Mouse (Mus musculus) T-cell, adult 2 months (primary cell): ENCODE data around the gene Krt8.
"Not testable (repeated sequence)": the region's sequence is repeated elsewhere in the genome, so short reads cannot be mapped to it uniquely, and the experiment has no call there.

Source experiments
- DNase-seq: peaks from one replicate; pipeline ENCODE4 v3.0.0; 2022; ENCODE audit warnings: low spot score

Krt8 gene

DNA sequence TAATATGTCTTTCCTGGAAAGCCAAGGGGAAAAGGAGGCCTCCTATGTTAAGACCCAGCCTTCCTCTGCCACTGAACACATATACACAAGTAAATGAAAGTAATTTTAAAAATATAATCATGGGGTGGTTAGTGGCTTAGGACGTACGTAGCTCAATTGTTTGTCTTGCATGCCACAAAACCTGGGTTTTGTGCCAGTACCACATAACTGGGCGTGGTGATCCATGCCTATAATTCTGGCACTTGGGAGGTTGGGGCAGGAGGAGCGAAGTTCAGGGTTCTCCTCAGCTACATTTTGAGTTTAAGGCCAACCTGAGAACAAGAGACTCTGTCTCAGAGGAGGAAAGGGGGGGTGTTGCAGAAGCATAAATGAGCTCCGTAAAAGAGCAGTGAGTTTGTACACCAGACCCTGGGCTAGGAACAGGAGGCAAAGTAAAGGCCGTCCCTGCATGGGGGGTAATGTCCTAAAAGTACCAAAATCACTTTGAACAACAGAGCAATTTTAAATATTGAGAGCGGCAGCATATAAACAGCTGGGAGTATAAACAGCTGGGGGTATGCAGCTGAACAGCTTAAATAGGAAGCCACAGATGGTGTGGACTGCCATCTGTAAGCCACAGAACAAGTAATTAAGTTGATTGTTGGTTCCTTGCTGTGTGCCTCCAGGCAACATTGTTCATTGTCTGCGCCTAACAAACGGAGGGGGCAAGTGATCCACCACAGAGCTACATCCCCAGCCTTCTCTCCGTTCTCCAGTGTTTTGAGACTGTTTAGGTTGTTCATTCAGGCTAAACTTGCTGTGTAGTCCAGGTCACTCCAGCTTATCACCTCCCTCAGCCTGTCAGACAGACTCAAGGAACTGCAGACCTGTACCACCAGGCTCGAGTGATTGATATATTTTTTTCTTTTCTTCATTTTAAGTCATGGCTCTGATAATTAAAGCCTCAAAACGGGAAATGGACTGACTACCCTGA, 3.1 kb upstream of the Krt8 start:
- no peak for DNase-seq

DNA sequence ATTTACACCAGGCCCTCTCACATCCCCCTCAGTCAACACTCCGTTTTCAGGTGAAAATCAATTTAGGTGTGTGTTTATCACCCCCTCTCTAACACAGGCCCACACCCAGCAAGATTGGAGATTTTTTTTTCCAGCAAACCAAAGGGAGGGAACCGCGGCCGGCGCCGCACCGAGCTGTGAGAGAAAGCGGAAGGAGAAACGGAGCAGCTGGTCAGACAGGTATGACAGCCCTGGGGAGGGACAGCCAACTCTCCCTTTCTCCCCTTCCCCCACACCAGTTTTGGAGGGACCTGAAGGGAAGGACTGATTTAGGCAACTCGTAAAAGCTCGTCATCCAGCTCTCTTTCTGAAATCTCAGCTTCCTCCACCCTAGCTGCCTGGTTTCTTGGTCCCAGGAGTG, 2.0 kb upstream of the Krt8 start:
- no peak for DNase-seq

DNA sequence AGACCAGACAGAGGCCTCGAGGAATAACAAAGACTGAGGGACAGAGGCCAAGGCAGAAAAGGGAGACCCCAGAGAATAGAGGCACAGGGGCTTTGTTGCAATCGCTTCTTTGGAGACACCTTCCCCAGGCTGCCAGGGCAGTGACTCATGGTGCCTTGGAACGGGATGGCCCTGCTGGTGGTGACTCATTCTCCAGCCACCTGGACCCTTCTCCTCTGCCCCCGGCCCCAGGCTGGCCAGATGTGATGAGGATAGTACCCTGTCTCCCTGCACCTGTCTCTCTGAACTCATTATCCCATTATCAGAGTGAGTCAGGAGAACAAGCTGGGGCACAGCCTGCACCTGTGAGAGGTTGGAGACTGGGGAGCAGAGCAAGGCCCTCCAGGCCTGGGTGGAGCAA, 1.0 kb upstream of the Krt8 start:
- no peak for DNase-seq

DNA sequence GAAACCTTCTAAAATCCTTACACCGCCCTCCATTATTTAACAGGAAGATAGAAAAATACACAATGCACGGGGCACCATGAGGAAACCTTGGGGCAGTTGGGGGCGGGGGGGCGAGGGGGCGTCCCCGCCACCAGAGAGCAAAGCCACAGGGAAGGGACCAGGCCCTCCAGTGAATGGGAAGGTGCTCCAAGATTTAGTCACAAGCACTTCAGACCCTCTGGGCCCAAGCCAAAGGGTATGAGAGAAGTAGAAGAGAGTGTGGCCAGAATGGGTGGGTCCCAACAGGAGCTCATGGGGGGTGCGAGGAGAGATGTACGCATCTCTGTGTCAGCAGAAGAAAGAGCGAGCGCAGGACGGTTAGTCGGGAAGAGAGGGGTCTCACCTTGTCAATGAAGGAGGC, 766 bp downstream of the Krt8 start:
- no peak for DNase-seq

DNA sequence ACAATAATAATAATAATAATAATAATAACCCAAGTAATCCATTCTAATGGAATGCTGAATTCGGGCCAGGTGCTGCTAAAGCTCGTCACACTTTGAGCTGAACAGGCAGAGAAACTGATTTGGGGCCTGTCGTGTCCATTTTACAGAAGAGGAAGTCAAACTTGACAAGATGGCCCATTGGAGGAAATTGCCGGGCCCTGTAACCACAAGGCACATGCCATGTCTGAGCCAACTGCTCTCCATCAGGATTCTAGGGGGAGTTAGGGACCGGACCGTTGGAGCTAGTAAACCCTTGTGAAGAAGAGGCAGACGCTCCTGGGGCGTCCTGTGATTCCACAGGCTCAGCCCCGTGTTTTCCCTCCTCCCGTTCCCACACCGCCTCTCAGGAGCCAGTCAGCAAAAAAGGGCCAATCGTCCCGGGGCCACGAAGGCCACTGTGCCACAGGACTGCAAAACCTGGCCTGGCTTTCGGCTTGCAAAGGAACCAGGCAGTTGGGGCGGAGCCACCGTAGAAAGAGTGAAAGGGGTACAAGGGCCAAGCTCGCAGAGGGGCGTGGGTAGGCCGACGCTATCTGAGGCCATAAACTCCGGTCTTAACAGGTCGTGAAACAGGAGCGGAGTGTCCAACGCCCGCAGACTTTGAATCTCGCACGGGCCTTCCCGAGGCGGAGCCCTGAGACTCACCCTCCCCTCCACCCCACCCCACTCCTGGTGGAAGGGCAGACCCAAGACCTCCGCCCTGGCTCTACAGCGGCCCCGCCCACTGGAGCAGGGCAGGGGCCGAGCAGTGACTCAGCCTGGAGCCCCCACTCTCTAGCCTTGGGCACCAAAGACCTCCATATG, 1.4 kb downstream of the Krt8 start:
- no peak for DNase-seq

DNA sequence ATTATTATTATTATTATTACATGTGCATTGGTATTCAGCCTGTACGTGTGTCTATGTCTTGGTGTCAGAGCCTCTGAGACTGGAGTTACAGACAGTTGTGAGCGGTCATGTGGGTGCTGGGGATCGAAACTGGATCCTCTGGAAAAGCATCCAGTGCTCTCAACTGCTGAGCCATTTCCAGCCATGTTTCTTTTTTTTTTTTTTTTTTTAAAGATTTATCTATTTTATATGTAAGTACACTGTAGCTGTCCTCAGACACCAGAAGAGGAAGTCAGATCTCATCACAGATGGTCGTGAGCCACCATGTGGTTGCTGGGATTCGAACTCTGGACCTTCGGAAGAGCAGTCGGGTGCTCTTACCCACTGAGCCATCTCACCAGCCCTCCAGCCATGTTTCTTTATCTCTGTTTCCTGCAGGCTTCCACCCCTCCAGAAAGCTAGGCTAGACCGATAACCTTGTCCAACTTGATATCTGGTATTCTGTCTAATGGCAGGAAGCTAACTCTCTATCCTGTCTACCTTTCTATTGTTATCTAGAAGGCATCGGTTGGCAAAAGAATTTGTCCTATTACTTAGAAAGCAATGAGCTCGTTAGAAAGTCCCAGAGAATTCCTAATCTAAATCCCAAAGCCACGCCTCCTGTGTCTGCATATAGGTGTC, 4.5 kb downstream of the Krt8 start:
- DNase-seq, result no peak

DNA sequence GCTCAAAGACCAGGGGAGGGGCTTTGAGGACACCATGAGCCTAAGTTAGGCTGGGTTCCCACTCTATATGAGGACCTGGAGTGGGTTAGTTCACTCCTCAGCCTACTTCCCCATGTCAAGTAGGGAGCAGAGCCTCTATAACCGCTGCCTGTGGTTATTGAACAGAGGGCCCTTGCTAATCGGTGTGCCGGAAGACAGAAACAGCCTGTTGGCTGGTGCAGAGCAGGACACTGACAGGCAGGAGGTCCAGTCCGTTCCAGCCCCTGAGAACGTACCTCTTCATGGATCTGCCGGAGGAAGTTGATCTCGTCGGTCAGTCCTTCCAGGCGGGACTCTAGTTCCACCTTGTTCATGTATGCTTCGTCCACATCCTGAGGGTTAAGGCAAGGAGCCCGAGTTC, 5.1 kb downstream of the Krt8 start:
- no peak for DNase-seq

DNA sequence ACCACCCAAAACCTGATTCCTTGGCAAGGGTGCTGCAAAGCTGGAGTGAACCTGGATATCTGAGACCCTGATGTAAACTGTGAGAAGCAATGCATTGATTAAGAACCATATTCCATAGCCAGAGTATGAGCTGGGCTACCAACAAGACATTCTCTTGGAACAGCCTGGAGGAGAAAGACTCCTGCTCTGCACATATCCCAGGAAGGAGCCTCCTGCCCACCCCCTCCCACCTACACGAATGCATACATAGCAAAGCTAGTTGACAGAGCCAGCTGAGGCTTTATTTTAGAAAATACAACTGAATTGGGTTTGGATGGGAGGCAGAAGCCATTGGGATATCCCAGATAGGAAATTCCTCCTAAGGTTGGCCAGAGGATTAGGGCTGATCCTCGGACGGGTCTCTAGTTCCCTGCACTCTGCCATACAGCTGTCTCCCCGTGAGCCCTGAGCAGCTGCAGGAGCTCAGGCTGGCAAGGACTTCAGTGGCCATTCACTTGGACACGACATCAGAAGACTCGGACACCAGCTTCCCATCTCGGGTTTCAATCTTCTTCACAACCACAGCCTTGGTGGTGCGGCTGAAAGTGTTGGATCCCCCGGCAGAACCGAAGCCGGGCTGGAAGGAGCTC, 7.7 kb downstream of the Krt8 start:
- not testable (repeated sequence) for DNase-seq

DNA sequence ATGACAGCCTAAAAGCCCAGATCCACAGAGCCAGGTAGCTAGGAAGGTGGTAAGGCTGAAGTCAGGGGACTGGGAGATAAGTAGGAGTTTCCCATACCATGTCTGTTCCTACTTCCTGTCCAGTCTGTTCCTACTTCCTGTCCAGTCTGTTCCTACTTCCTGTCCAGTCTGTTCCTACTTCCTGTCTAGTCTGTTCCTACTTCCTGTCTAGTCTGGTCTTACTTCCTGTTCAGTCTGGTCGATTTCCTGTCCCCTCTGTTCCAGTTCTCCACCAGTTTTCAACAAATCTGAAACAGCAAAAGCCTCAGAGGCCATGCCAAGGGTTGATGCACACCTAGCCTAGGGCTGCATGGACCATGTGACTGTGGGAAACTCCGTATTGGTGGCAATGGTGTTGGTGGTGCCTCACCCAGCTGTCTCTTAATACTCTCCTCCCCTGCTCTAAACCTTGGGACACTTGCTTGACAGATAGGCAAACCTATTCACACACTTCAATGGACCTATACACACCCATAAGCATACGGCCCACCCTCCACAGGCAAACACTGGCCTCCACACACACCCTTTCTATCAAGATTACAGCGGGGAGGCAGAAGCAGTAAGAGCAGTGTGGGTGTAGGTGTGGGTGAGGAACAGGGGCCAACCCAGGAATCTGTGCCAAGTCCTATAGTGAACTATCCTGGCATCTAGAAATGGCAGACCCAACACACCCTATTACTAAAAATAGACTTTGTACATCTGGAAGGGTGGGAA, 8.6 kb downstream of the Krt8 start:
- no peak for DNase-seq

DNA sequence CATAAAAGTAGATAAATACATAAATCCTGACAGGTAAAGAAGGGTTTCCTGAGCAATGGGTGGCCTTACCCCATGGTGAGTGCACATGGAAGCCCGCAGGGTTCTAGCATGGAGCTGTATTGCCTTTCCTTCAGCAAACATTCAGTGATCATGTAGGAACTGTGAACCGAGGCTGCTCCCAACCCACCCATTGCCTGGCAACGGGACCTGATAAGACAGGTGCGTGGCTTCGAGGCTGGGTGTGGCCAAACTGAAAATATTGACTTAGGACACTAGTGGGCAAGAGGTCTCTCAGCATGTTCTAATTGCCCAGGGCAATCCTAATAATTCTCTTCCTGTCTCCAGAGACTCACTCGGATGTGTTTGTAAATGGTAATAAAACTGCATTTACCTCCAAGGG, 9.9 kb downstream of the Krt8 start:
- DNase-seq, result no peak

DNA sequence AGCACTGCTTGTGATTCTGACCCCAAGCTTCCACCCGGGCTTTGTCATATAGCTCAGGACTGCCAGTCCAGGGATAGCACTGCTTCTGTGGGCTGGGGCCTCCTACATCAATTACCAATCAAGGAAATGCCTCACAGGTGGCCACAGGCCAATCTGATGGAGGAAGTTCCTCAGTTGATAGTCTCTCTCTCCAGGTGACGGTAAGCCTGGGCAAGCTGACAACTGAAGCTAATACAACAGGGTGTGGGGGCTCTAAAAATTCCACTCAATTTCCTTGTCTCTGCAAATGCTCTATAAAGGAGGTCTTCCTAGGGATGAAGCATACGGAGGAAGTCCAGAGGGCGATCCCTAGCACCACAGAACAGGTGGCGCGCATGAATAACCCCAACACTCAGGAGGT, 13.3 kb downstream of the Krt8 start:
- no peak for DNase-seq

DNA sequence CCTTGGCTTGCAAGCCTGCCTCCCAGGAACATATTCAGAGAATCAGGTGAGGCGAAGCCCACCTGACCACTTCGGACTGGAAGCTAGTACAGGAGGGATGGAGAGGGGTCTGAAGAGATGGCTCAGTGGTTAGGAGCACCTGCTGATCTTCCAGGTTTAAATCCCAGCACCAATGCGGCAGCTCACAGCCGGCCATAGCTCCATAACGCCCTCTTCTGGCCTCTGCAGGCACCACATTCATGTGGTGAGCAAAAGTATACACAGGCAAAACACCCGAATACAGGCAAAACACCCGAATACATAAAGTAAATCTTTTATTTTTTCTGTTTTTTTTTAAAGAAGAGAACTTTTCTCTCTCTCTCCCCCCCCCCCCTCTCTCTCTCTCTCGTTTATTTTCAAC, 15.6 kb downstream of the Krt8 start:
- no peak for DNase-seq

DNA sequence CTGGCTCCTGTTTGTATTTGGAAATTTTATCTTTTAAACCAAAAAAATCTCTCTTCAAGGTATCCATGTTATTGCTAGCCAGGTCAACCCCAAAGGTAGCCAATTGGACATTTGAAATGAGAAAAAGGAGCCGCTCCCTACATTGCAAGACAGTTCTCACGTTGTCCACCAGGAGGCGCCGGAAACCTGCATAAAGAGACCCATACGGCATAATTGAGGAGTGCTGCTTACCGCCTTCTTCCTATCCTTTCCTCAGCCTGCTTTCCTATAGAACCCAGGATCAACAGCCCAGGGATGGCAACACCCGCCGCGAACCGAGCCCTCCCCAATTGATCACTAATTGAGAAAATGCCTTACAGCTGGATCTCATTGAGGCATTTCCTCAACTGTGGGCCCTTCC, 16.2 kb downstream of the Krt8 start:
- DNase-seq, result peak; percentile 64

DNA sequence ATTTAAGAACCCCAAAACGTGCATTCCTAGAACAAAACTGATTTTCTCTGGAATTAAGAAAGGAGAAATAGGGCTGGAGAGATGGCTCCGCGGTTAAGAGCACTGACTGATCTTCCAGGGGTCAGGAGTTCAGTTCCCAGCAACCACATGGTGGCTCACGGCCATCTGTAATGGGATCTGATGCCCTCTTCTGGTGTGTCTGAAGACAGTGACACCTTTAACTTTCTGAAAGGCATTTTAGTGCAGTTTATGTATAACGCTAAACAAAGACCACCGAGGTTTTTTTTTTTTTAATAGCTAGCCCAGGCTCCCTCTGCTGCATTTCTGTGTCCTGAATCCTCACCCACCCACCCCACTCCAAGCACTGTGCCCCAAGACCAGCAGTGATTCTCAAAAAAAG, 19.5 kb downstream of the Krt8 start:
- DNase-seq, result no peak

DNA sequence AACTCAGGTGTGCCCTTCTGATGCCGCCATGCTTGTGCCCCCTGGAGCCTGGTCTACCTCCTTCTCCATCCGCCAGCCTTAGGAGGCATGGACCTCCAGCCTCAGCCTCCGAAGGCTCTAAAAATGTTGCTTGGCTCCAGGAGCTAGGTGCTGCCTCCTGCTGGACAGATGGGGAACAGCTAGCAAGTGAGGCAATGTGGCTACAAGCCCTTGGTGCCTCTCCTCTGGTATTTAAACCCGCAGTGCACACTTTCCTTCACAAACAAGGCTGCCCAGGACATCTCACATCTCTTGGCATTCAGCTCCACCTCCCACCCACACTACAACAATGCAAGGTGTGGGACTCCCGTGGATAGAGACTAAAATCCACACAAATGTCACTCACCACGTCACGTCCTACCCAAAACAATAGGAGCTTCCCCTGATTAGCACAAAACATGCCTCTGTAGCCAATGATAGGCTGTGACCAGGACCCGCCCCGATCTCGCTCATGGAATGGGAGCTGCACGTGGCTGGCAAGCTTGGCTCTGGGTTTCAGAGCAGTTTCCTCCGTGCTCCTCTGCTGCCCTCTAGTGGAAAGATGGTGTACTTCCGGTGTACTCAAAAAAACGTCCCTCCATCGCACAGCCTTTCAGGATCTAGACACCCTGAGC, 20.2 kb downstream of the Krt8 start:
- DNase-seq, result peak; percentile 74

DNA sequence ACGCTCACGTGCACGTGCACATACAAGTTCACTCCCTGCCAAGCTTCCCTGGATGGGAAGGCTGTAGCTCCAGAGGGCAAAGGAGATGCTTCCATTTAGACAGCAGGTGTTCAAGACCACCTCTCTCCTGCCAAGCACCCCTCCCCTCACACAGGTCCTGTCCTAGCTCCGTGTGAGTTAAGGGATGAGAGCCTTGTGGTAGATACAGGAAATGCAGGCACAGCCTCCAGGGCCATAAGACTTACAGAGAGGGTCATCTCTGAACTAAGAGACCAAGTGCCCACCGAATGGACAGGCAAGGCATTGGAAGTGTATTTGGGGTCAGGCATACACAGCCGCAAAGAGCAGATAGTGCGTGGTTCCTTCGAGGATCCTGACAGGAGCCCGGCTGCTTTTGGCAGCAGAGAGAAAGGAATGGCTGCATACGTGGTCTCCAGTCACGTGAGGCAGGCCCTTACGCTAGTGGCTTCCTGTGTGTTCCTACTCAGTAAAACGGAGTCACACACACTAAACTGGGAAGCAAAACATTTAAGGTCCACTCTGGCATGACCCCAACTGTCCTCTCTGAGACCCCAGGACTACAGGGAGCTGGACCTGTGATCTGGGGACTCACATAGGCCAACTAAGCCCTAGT, 20.9 kb downstream of the Krt8 start:
- no peak for DNase-seq

DNA sequence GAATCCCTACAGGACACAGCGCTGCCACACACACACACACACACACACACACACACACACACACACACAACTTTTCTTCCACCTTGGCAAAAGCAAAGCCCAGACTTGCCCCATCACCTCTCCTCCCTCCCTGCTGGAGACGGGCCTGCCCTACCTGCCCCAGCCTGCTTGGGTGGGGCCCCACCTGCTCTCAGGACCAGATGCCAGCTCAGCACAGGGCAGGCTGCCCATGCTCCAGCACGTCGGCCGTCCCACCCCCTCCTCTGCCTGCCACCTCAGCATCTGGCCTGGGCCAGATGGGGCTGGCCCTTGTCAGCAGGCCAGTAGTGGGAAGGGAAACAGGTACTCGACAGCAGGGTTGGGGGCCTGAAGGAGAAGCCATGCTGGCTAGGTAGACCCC, 23.4 kb downstream of the Krt8 start:
- no peak for DNase-seq

DNA sequence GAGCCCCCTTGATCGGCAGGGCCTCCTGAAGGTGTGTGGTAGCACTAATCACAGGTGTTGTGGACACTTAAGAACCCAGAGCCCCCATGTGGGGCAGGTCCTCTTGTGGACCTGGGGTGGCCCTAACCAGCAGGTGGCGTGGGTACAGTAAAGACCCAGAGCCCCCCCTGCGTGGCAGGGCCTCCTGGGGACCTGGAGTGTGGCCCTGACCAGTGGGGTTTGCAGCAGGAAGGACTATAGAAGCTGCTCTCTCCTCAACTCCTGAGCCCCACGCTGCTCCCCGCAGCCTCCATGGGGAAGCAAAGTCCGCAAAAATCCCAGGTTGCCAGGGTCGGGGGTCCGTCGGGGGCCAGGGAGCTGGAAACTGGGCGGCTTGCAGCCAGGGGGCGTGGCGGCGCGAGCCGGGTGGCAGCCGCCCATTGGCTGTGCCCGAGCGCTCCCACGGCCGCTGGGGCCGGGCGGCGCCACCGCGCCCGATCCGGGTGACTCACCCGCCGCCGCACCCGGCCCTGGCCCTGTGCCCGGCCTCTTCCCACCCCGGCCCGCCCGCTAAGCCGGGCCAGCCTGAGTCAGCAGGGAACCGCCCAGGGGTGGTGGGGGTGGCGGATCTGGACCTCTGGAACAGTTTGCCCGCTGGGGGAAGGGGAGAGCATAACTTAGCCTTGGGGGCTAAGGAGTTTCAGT, 27.1 kb downstream of the Krt8 start:
- DNase-seq, result peak; percentile 18

DNA sequence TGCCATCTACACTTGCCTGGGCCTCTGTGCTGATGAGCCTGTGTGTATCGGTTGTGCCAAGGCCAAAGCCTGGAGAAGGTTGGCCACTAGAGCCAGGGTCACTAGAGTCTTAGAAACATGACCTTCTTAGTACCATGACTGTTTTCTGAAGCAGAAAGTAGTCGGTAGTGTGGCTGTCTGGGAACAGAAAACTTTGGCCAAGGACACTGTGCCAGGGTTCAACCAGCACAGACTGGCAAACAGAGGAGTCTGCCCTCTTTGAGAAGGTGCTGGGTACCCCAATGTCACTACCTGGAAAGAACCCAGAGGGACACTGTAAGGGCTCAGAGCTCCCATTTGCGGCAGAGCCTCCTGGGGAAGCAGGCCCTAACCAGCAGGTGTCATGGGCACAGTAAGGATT, 27.6 kb downstream of the Krt8 start:
- no peak for DNase-seq

DNA sequence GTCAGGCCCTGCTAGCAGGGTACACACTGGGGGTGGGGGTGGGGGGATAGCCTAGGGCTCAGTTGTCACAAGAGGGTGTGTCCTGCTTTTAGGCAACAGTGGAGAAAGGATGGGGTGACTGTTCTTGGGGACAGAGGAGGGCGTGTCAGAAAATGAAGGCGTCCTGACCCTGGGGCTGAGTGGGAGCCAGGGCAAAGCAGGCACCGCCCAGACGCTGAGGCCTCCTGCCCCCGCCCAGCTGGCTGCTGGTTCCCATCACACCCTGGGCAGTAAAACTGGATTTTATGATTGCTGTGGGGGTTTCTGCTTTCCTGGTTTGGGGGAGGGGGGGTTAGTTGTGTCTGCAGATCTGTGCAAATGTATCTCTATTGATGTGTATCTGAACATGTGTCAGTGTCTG, 28.3 kb downstream of the Krt8 start:
- no peak for DNase-seq
